Mouse (Mus musculus): ENCODE measurements around the gene Scn4b. TPM values are rescaled to one million over a fixed set of nuclear protein-coding genes. Genes with fewer than 3 reads are reported as not detected.

Scn4b gene
- polyA plus RNA-seq, 1 experiment from 2014 or later: 0.08 TPM

DNA sequence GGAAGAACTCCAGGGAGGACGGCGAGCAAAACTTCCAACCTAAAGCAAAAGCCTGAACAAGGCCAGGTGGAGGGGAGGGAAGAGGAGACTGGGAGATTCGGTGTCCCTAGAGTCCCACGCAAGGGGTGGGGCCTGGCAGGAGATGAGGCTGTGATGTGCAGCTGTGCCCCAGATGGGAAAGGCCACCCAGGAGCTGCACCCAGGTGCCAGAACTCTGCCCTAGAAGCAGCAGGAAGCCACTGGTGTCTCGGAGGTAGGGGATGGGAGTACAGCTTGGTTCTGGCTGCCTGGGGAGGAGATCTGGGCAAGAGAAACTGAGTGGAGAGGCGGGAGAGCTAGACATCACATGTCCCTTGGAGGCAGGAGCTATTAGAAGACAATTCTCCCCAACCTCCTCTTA lies 17.2 kb upstream of the Scn4b start:
- Histone ChIP-seq H3K4me1 (ENCODE audit: control insufficient read depth, insufficient read depth, low read length) (peaks cover 17% of the 10 kb centered on the region), H3K4me2 (ENCODE audit: low read depth, low read length) (no peak overlapping the region), H3K9me3 (ENCODE audit: control insufficient read depth, low read length) (no peaks in the 10 kb centered on the region), H3K9ac (replicated peaks; ENCODE audit: low read depth, low read length) (no peak overlapping the region), H3K27me3 (ENCODE audit: control insufficient read depth, insufficient read depth, low read length) (no peaks in the 10 kb centered on the region), H3K27ac (ENCODE audit: low read depth, low read length) (no peak overlapping the region), H3K36me3 (ENCODE audit: control insufficient read depth, insufficient read depth, low read length) (peaks cover 8% of the 10 kb centered on the region), H3K4me3 (ENCODE audit: low read depth, low read length) (no peak overlapping the region)
- WGBS: 52% methylated on average over 6 of the region's 6 CpGs
- no peak for ATAC-seq (ENCODE audit: low read depth)

DNA sequence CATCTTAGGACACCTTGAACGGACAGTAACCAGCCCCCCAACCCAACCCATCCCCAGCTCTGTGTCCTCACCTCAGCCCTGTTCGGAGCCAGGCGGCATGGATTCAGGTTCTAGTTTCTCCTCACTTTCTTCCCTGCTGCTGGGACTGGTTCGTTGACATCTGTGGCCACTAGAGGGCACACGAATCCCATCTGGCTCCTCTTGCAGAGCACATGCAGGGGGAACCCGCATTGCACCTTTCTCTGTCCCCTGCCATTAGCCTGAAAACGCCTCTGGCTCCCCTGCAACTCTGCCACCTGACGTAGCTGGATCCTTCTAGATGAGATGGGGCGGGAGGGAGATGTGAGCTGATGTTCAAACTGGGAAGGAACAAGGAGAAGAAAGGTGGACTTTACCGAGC lies 16.4 kb upstream of the Scn4b start:
- 4% methylated on average over 10 of the region's 10 CpGs for WGBS
- Histone ChIP-seq H3K27me3 (ENCODE audit: control insufficient read depth, insufficient read depth, low read length) (no peaks in the 10 kb centered on the region), H3K4me2 (ENCODE audit: low read depth, low read length) (peak overlapping the region; percentile 46), H3K36me3 (ENCODE audit: control insufficient read depth, insufficient read depth, low read length) (peaks cover 8% of the 10 kb centered on the region), H3K4me1 (ENCODE audit: control insufficient read depth, insufficient read depth, low read length) (peaks cover 17% of the 10 kb centered on the region), H3K4me3 (ENCODE audit: low read depth, low read length) (no peak overlapping the region), H3K27ac (ENCODE audit: low read depth, low read length) (no peak overlapping the region), H3K9me3 (ENCODE audit: control insufficient read depth, low read length) (no peaks in the 10 kb centered on the region), H3K9ac (replicated peaks; ENCODE audit: low read depth, low read length) (peak overlapping the region; percentile 37; the same call in 1 of the 2 replicates)
- peak; percentile 60; the same call in 1 of the 2 replicates for ATAC-seq (ENCODE audit: low read depth)

DNA sequence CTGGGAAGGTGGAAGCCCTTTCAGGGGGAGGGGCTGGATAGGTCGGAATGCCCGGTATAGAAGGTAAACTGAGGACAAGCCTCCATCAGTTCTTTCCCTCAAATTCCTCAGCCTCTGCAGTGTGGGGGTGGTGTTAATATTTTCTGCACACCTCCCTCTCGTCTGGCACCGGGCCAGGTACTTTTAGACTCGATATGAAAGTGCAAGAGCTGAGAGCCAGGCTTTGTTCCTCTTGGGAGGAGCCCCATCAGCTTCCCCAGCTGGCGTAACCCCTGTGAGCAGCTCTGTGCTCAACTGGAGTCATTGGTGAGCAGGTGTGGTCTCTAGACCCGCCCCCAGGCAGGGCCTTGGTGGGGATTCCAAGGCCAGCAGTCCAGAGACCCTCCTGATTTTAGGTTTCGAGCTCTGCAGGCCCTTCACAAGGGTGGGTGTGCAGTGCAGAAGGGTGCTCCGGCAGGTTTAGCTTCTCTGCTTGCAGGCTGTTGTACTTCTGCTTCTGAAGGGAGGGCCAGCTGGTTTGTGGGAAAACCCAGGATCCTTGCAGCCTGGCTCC lies 15.9 kb upstream of the Scn4b start:
- no peak overlapping the region for H3K4me3 ChIP-seq (ENCODE audit: low read depth, low read length)
- H3K27ac ChIP-seq (ENCODE audit: low read depth, low read length): no peak overlapping the region
- H3K27me3 ChIP-seq (ENCODE audit: control insufficient read depth, insufficient read depth, low read length): no peaks in the 10 kb centered on the region
- peak overlapping the region; percentile 37; the same call in 1 of the 2 replicates for H3K9ac ChIP-seq (replicated peaks; ENCODE audit: low read depth, low read length)
- 37% methylated on average over 9 of the region's 9 CpGs for WGBS
- ATAC-seq (ENCODE audit: low read depth): peak; percentile 38; the same call in 1 of the 2 replicates
- H3K36me3 ChIP-seq (ENCODE audit: control insufficient read depth, insufficient read depth, low read length): peaks cover 8% of the 10 kb centered on the region
- no peaks in the 10 kb centered on the region for H3K9me3 ChIP-seq (ENCODE audit: control insufficient read depth, low read length)
- peak overlapping the region; percentile 46 for H3K4me2 ChIP-seq (ENCODE audit: low read depth, low read length)
- H3K4me1 ChIP-seq (ENCODE audit: control insufficient read depth, insufficient read depth, low read length): peaks cover 17% of the 10 kb centered on the region

DNA sequence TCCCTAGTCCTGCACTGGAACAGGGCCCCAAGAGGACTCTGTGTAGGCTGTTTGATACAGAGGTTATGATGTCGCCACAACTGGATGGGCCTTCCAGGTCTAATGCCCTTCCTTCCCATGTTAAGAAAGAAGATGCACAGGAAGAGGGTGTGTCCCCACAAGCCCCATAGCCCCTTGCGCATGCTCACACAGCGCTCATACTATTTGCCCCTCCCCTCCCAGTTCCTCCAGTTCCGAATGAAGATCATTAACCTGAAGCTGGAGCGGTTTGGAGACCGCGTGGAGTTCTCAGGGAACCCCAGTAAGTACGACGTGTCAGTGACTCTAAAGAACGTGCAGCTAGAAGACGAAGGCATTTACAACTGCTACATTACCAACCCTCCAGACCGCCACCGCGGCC lies 13.0 kb upstream of the Scn4b start:
- ATAC-seq (ENCODE audit: low read depth): no peak
- H3K9ac ChIP-seq (replicated peaks; ENCODE audit: low read depth, low read length): no peak overlapping the region
- H3K4me3 ChIP-seq (ENCODE audit: low read depth, low read length): no peak overlapping the region
- H3K36me3 ChIP-seq (ENCODE audit: control insufficient read depth, insufficient read depth, low read length): peaks cover 8% of the 10 kb centered on the region
- H3K27me3 ChIP-seq (ENCODE audit: control insufficient read depth, insufficient read depth, low read length): 0 out of 2 replicates have a peak, but pooled peaks cover 2% of the 10 kb centered on the region
- no peak overlapping the region for H3K4me2 ChIP-seq (ENCODE audit: low read depth, low read length)
- 91% methylated on average over 14 of the region's 14 CpGs for WGBS
- H3K4me1 ChIP-seq (ENCODE audit: control insufficient read depth, insufficient read depth, low read length): peaks cover 9% of the 10 kb centered on the region
- no peak overlapping the region for H3K27ac ChIP-seq (ENCODE audit: low read depth, low read length)
- no peaks in the 10 kb centered on the region for H3K9me3 ChIP-seq (ENCODE audit: control insufficient read depth, low read length)

DNA sequence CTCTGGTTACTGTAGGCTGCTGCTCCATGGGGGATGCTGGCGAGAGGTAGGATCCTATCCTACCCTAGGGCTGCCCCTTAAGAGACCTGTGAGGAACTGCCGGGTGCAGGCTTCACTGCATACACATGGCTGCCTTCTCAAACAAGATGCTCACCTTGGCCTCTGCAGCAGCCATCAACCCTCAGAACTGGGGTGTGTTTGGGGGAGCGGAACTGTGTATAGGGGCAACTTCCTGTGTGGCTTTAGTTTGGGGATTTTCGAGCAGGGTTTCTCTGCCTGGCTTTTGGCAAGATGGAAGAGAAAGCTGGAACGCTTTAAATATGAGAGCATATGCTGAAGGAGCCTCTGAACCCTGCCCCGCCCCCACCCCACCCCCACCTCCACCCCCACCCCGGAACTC lies 11.3 kb upstream of the Scn4b start:
- Histone ChIP-seq H3K9ac (replicated peaks; ENCODE audit: low read depth, low read length) (no peak overlapping the region), H3K36me3 (ENCODE audit: control insufficient read depth, insufficient read depth, low read length) (peaks cover 8% of the 10 kb centered on the region), H3K4me3 (ENCODE audit: low read depth, low read length) (no peak overlapping the region), H3K4me2 (ENCODE audit: low read depth, low read length) (no peak overlapping the region), H3K27ac (ENCODE audit: low read depth, low read length) (no peak overlapping the region), H3K9me3 (ENCODE audit: control insufficient read depth, low read length) (no peaks in the 10 kb centered on the region), H3K27me3 (ENCODE audit: control insufficient read depth, insufficient read depth, low read length) (0 out of 2 replicates have a peak, but pooled peaks cover 2% of the 10 kb centered on the region), H3K4me1 (ENCODE audit: control insufficient read depth, insufficient read depth, low read length) (peaks cover 7% of the 10 kb centered on the region)
- WGBS: 68% methylated on average over 7 of the region's 7 CpGs
- no peak for ATAC-seq (ENCODE audit: low read depth)

DNA sequence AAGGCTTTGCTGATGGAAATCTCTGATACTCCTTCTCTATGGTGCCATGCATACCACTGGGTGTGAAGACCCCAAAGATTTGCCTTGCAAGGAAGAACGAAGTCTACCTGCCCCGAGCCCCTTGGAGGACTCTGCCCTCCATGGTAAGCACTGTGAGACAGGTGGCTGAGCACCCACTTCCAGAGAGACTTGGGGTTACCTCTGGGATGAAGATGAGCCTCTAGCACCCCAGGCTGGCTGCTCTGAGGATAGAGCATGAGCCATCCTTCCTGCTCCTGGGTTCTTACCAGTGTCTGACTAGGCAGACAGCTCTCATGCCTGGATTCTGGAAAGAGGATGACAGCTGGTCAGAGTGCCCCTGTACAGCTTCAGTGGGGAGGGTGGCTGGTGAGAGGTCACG lies 8.1 kb upstream of the Scn4b start:
- H3K9me3 ChIP-seq (ENCODE audit: control insufficient read depth, low read length): no peaks in the 10 kb centered on the region
- H3K9ac ChIP-seq (replicated peaks; ENCODE audit: low read depth, low read length): no peak overlapping the region
- ATAC-seq (ENCODE audit: low read depth): no peak
- WGBS: 86% methylated on average over 3 of the region's 3 CpGs
- no peaks in the 10 kb centered on the region for H3K4me1 ChIP-seq (ENCODE audit: control insufficient read depth, insufficient read depth, low read length)
- no peak overlapping the region for H3K4me3 ChIP-seq (ENCODE audit: low read depth, low read length)
- H3K36me3 ChIP-seq (ENCODE audit: control insufficient read depth, insufficient read depth, low read length): peaks cover 5% of the 10 kb centered on the region
- no peak overlapping the region for H3K27ac ChIP-seq (ENCODE audit: low read depth, low read length)
- H3K4me2 ChIP-seq (ENCODE audit: low read depth, low read length): no peak overlapping the region
- H3K27me3 ChIP-seq (ENCODE audit: control insufficient read depth, insufficient read depth, low read length): 0 out of 2 replicates have a peak, but pooled peaks cover 2% of the 10 kb centered on the region

DNA sequence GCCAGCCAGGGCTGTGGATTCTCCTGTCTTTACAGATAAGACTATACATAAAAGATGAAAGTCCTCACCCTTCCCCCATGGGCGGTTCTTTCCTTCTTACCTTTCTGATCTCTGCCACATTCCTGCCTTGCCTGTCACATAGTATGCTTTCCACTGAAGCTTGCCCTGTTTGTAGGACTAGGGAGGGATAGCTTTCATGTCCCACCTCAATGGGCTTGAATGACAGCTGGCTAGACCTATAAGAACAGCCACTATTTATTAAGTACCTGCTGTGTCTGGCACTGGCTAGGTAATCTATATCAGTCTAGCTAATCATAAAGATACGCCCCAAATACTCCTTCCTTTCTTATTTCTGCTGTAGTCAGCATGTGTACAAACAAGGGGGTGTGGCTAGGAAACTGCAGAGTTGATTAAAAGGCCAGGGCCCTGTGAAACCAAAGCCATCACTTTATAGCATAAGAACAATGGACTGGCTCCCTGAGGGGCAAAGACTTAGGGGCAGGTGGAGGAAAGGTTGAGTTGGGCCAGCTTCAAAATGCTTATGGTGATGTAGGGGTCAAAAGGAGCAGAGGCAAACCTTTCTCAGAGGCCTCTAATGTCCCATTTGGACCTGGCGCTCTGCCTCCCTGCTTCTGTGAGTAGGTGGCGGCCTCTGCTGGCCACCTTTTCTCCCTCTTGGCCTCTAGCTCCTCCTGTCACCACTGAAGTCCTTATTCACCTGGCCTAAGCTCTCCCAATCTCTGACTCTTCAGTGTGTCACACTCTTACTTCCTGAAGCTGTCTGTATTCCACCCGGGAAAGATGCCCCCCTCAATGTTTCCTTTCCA lies 4.5 kb upstream of the Scn4b start:
- H3K36me3 ChIP-seq (ENCODE audit: control insufficient read depth, insufficient read depth, low read length): no peaks in the 10 kb centered on the region
- no peak overlapping the region for H3K9ac ChIP-seq (replicated peaks; ENCODE audit: low read depth, low read length)
- H3K27me3 ChIP-seq (ENCODE audit: control insufficient read depth, insufficient read depth, low read length): peaks cover 22% of the 10 kb centered on the region
- no peak overlapping the region for H3K27ac ChIP-seq (ENCODE audit: low read depth, low read length)
- 23% methylated on average over 5 of the region's 5 CpGs for WGBS
- peaks cover 5% of the 10 kb centered on the region; the same call in 1 of the 2 replicates for H3K4me1 ChIP-seq (ENCODE audit: control insufficient read depth, insufficient read depth, low read length)
- no peak for ATAC-seq (ENCODE audit: low read depth)
- H3K4me3 ChIP-seq (ENCODE audit: low read depth, low read length): no peak overlapping the region
- H3K9me3 ChIP-seq (ENCODE audit: control insufficient read depth, low read length): no peaks in the 10 kb centered on the region
- no peak overlapping the region for H3K4me2 ChIP-seq (ENCODE audit: low read depth, low read length)

DNA sequence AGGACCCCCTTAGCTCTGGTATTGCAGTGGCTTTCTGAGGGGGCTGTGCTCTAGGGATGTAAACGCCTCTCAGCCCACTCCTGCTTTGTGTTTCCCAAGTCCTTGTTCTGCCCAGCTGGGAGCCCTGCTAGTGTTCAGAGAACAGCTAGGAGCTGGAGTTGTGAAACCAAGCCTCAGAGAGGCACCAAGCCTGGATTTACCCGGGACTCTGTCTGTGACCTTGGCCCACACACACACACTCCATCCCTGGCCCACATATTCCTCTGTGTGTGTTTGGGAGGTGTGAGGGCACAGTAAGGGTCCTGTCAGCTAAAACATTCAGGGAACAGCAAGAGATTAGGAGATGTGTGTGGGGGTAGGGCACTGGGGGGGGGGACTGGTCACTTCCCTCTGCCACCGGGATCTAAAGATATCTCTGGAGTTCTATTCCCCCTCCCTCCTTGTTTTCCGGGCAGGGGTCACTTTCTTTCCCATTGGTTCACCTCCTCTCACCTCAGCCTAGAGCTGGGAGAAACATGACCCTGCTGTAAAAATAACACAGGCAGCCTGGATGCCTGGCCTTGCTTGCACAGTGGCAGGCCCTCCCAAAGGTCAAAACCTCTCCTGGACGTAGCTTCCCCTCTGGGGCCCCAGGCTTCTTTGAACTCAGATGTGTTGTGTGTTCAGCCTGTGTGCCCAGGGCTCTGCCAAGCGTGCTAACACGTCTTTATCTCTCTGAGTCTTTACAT lies 1.6 kb upstream of the Scn4b start:
- Histone ChIP-seq H3K9me3 (ENCODE audit: control insufficient read depth, low read length) (no peaks in the 10 kb centered on the region), H3K4me2 (ENCODE audit: low read depth, low read length) (no peak overlapping the region), H3K4me1 (ENCODE audit: control insufficient read depth, insufficient read depth, low read length) (peaks cover 5% of the 10 kb centered on the region; the same call in 1 of the 2 replicates), H3K27ac (ENCODE audit: low read depth, low read length) (no peak overlapping the region), H3K4me3 (ENCODE audit: low read depth, low read length) (no peak overlapping the region), H3K27me3 (ENCODE audit: control insufficient read depth, insufficient read depth, low read length) (peaks cover 34% of the 10 kb centered on the region), H3K36me3 (ENCODE audit: control insufficient read depth, insufficient read depth, low read length) (no peaks in the 10 kb centered on the region), H3K9ac (replicated peaks; ENCODE audit: low read depth, low read length) (no peak overlapping the region)
- 12% methylated on average over 7 of the region's 7 CpGs for WGBS
- ATAC-seq (ENCODE audit: low read depth): no peak

DNA sequence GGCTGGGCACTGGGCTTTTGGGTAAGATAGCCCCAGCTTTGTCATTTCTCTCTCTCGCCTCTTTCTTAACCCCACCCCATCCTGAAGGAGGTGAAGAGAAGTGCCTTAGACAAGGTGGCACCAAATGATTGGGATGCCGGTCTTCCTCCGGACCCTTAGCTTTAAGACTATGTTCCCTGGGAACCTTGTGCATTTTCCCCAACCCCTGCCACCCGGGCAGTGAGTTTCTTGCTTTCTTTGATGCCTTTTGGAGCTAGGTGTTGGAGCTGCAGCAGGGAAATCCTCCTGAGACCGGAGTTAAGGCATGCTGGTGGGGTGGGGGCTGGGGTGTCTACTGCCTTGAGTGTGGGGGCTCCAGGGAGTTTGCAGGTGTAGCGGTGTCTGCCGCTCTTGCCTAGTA lies 887 bp downstream of the Scn4b start:
- Histone ChIP-seq H3K9me3 (ENCODE audit: control insufficient read depth, low read length) (no peaks in the 10 kb centered on the region), H3K27me3 (ENCODE audit: control insufficient read depth, insufficient read depth, low read length) (peaks cover 37% of the 10 kb centered on the region), H3K4me2 (ENCODE audit: low read depth, low read length) (peak overlapping the region; percentile 83), H3K4me3 (ENCODE audit: low read depth, low read length) (peak overlapping the region; percentile 44), H3K4me1 (ENCODE audit: control insufficient read depth, insufficient read depth, low read length) (peaks cover 5% of the 10 kb centered on the region; the same call in 1 of the 2 replicates), H3K27ac (ENCODE audit: low read depth, low read length) (no peak overlapping the region), H3K9ac (replicated peaks; ENCODE audit: low read depth, low read length) (no peak overlapping the region), H3K36me3 (ENCODE audit: control insufficient read depth, insufficient read depth, low read length) (no peaks in the 10 kb centered on the region)
- 4% methylated on average over 7 of the region's 7 CpGs for WGBS
- no peak for ATAC-seq (ENCODE audit: low read depth)
